Mouse (Mus musculus): ENCODE measurements at regions not wholly inside any gene's neighbourhood (a gene's known extent, or its start where the extent isn't known, plus 50 kb on each side); places are given as distances from the start of the nearest gene placed in this dataset.

GRCm38 (mm10) chr13:84345791-84346511 lies 123.9 kb downstream of the Tmem161b start:
- DNase-seq (ENCODE audit: low spot score): no peak

- no peak for DNase-seq (ENCODE audit: low spot score)
Measured at GRCm38 (mm10) chr13:84346569-84346968, 124.5 kb downstream of the Tmem161b start.

GRCm38 (mm10) chr13:84347181-84347913 lies 125.3 kb downstream of the Tmem161b start:
- DNase-seq (ENCODE audit: low spot score): no peak

- peak; percentile 94 for DNase-seq (ENCODE audit: low spot score)
Measured at GRCm38 (mm10) chr13:84347914-84348700, 126.0 kb downstream of the Tmem161b start.

GRCm38 (mm10) chr13:84348701-84348975 lies 126.5 kb downstream of the Tmem161b start:
- no peak for DNase-seq (ENCODE audit: low spot score)

- DNase-seq (ENCODE audit: low spot score): peak; percentile 36
Measured at GRCm38 (mm10) chr13:84349001-84349720, 127.1 kb downstream of the Tmem161b start.

GRCm38 (mm10) chr13:84349721-84350040 lies 127.6 kb downstream of the Tmem161b start:
- no peak for DNase-seq (ENCODE audit: low spot score)

GRCm38 (mm10) chr13:84350791-84351190 lies 128.7 kb downstream of the Tmem161b start:
- no peak for DNase-seq (ENCODE audit: low spot score)

- no peak for DNase-seq (ENCODE audit: low spot score)
Measured at GRCm38 (mm10) chr13:84356455-84356854, 134.4 kb downstream of the Tmem161b start.

GRCm38 (mm10) chr13:84360536-84360935 lies 138.4 kb downstream of the Tmem161b start:
- DNase-seq (ENCODE audit: low spot score): no peak

GRCm38 (mm10) chr13:84364069-84364468 lies 142.0 kb downstream of the Tmem161b start:
- DNase-seq (ENCODE audit: low spot score): no peak

- DNase-seq (ENCODE audit: low spot score): no peak
Measured at GRCm38 (mm10) chr13:84365503-84365902, 143.4 kb downstream of the Tmem161b start.

- no peak for DNase-seq (ENCODE audit: low spot score)
Measured at GRCm38 (mm10) chr13:84366017-84366416, 143.9 kb downstream of the Tmem161b start.

- no peak for DNase-seq (ENCODE audit: low spot score)
Measured at GRCm38 (mm10) chr13:84366839-84367238, 144.7 kb downstream of the Tmem161b start.

GRCm38 (mm10) chr13:84368225-84368624 lies 146.1 kb downstream of the Tmem161b start:
- DNase-seq (ENCODE audit: low spot score): no peak

- DNase-seq (ENCODE audit: low spot score): no peak
Measured at GRCm38 (mm10) chr13:84374711-84375257, 152.7 kb downstream of the Tmem161b start.

GRCm38 (mm10) chr13:84375941-84376340 lies 153.8 kb downstream of the Tmem161b start:
- no peak for DNase-seq (ENCODE audit: low spot score)

GRCm38 (mm10) chr13:84378553-84379332 lies 156.6 kb downstream of the Tmem161b start:
- DNase-seq (ENCODE audit: low spot score): no peak

- no peak for DNase-seq (ENCODE audit: low spot score)
Measured at GRCm38 (mm10) chr13:84391554-84391953, 169.5 kb downstream of the Tmem161b start.

GRCm38 (mm10) chr13:84398476-84399344 lies 176.6 kb downstream of the Tmem161b start:
- DNase-seq (ENCODE audit: low spot score): no peak

Data from yolk sac, embryonic 10.5 days (tissue).